Mouse (Mus musculus) lung, postnatal 0 days (tissue): ENCODE measurements around the gene Cttn. TPM values are rescaled to one million over a fixed set of nuclear protein-coding genes. Genes with fewer than 3 reads are reported as not detected.

ENCODE experiments used
- ATAC-seq: fragments of 200-750 bp; cut with Nextera tagmentation; 2 replicates; pipeline ENCODE4 v1.8.0; 2017; ENCODE audit warnings: moderate library complexity
- DNase-seq: peaks from one replicate; pipeline ENCODE4 v3.0.0-alpha.2; 2016; ENCODE audit warnings: low spot score
- H3K27ac ChIP-seq: fragments of 300-500 bp; sonication (generic); 2 replicates; pipeline ENCODE4 v1.5.1; 2014; ENCODE audit warnings: antibody characterized with exemption, mild to moderate bottlenecking, low read length, mixed read lengths
- H3K27me3 ChIP-seq: fragments of 300-500 bp; sonication (generic); replicated peaks from 2 replicates; pipeline ENCODE4 v1.6.1; 2014; ENCODE audit warnings: low read length, mixed read lengths; ENCODE audit not compliant: insufficient read depth
- H3K36me3 ChIP-seq: fragments of 300-500 bp; sonication (generic); 2 replicates; pipeline ENCODE4 v1.6.1; 2014; ENCODE audit warnings: low read length, mixed read lengths; ENCODE audit not compliant: insufficient read depth
- H3K4me1 ChIP-seq: fragments of 300-500 bp; sonication (generic); 2 replicates; pipeline ENCODE4 v1.6.1; 2014; ENCODE audit warnings: antibody characterized with exemption, low read depth, low read length, mixed read lengths; ENCODE audit not compliant: insufficient read depth
- H3K4me2 ChIP-seq: fragments of 300-500 bp; sonication (generic); replicated peaks from 2 replicates; pipeline ENCODE4 v1.6.1; 2014; ENCODE audit warnings: low read depth, mild to moderate bottlenecking, low read length, moderate library complexity, mixed read lengths
- H3K4me3 ChIP-seq: fragments of 300-500 bp; sonication (generic); 2 replicates; pipeline ENCODE4 v1.5.1; 2014; ENCODE audit warnings: low read depth, low read length
- H3K9ac ChIP-seq: fragments of 300-500 bp; sonication (generic); replicated peaks from 2 replicates; pipeline ENCODE4 v1.6.1; 2014; ENCODE audit warnings: low read depth, mild to moderate bottlenecking
- H3K9me3 ChIP-seq: fragments of 300-500 bp; sonication (generic); 2 replicates; pipeline ENCODE4 v1.6.1; 2016; ENCODE audit warnings: low read length, mixed read lengths
- CTCF ChIP-seq: IDR thresholded peaks from 2 replicates; pipeline ENCODE4 v1.5.1; 2016; ENCODE audit warnings: antibody characterized with exemption, mild to moderate bottlenecking
- EP300 ChIP-seq: IDR thresholded peaks from 2 replicates; pipeline ENCODE4 v1.6.1; 2016; ENCODE audit warnings: antibody characterized with exemption, mild to moderate bottlenecking, control low read depth
- WGBS: fragments of 180-500 bp; shearing (Covaris S2); extraction: QIAGEN DNeasy Blood & Tissue Kit; methylation state at CpG from one replicate; pipeline ENCODE4 v1.1.7; 2014; 5-methylcytosine and 5-hydroxymethylcytosine counted together
- polyA plus RNA-seq: library from polyadenylated mRNA; unstranded; fragments of >200 nt; fragmentation: Nextera tagmentation; extraction: Ambion mirVana; gene quantifications from 2 replicates; pipeline ENCODE4 v1.2.1, GENCODE M21; 2015

Gene Cttn
- 128 and 131 TPM in 2 replicates for polyA plus RNA-seq

GRCm38 (mm10) chr7:144470545-144471059, at the start of gene Cttn:
Gene Cttn, minus strand, starts transcription at chr7:144471009.
- peaks cover 14% of the 10 kb centered on the region for H3K4me1 ChIP-seq
- 2% methylated on average over 29 of the region's 30 CpGs for WGBS
- peak within 1 kb of the TSS; percentile 87 for H3K4me2 ChIP-seq
- DNase-seq (peak; percentile 92), ATAC-seq (peak; percentile 94)
- no peaks in the 10 kb centered on the region for H3K9me3 ChIP-seq
- TF ChIP-seq CTCF: no peak
- H3K9ac ChIP-seq: peak within 1 kb of the TSS; percentile 92
- peak within 1 kb of the TSS; percentile 95 for H3K27ac ChIP-seq
- H3K27me3 ChIP-seq: no peaks in the 10 kb centered on the region
- H3K4me3 ChIP-seq: peak within 1 kb of the TSS; percentile 86
- 0 out of 2 replicates have a peak, but pooled peaks cover 2% of the 10 kb centered on the region for H3K36me3 ChIP-seq

GRCm38 (mm10) chr7:144519852-144520251, 49.0 kb upstream of the Cttn start:
- Histone ChIP-seq H3K27me3 (no peaks in the 10 kb centered on the region), H3K9me3 (no peaks in the 10 kb centered on the region), H3K4me2 (no peak overlapping the region), H3K4me3 (no peak overlapping the region), H3K27ac (no peak overlapping the region), H3K9ac (no peak overlapping the region), H3K4me1 (no peaks in the 10 kb centered on the region), H3K36me3 (peaks cover 17% of the 10 kb centered on the region)
- 68% methylated on average over 5 of the region's 5 CpGs for WGBS
- ATAC-seq: peak; percentile 79
- TF ChIP-seq EP300 (no peak), CTCF (no peak; the same call in 1 of the 2 replicates)
- peak; percentile 62 for DNase-seq

DNA sequence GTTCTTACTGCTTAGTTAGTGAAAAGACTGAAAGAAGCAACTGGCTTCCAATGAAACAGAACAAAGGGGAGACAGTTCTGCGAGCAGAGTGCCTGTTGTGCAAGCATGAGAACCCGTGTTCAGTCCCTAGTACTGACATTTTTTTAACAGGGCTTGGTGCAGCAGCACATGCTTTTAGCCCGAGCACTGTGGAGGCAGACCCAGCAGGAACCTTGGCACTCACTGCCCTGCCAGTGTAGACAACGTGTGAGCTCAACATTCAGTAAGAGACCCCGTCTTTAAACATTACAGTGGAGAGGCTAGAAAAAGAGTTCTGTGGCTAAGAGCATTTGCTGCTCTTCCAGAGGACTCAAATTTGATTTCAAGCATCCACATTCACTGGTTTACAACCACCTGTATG, 45.9 kb upstream of the Cttn start:
- no peak for ATAC-seq
- H3K4me3 ChIP-seq: no peak overlapping the region
- H3K27me3 ChIP-seq: no peaks in the 10 kb centered on the region
- H3K9ac ChIP-seq: no peak overlapping the region
- H3K4me1 ChIP-seq: no peaks in the 10 kb centered on the region
- no peak for DNase-seq
- WGBS: 90% methylated on average over 5 of the region's 5 CpGs
- no peak overlapping the region for H3K27ac ChIP-seq
- H3K9me3 ChIP-seq: no peaks in the 10 kb centered on the region
- peaks cover 36% of the 10 kb centered on the region for H3K36me3 ChIP-seq
- TF ChIP-seq EP300: no peak
- TF ChIP-seq CTCF: no peak
- H3K4me2 ChIP-seq: no peak overlapping the region

DNA sequence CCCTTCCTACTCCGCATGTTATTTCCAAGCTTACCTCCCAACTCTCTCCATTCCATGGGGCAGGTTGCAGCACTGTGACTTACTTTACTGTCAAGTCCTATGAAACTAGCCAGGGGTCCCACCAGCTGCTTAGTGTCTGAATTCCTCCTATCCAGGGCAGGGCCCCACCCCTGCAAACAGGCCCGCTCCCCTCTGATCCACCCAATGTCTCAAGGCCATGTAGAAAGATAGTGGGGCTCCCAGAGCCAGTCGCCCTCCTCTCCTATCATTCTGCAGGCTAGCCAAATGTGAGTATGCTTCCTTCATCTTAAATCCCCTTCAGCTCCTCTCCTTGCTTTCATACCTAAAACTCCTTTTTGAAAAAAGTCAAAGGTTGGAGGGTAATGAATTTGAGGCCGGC, 38.3 kb upstream of the Cttn start:
- ATAC-seq: no peak
- 90% methylated on average over 4 of the region's 4 CpGs for WGBS
- Histone ChIP-seq H3K4me2 (no peak overlapping the region), H3K9me3 (no peaks in the 10 kb centered on the region), H3K4me3 (no peak overlapping the region), H3K36me3 (peaks cover 56% of the 10 kb centered on the region), H3K4me1 (no peaks in the 10 kb centered on the region), H3K9ac (no peak overlapping the region), H3K27ac (no peak overlapping the region), H3K27me3 (no peaks in the 10 kb centered on the region)
- TF ChIP-seq CTCF: no peak
- no peak for TF ChIP-seq EP300
- DNase-seq: no peak

- ATAC-seq: no peak
- Histone ChIP-seq H3K9ac (no peak overlapping the region), H3K4me3 (no peak overlapping the region), H3K4me2 (no peak overlapping the region), H3K9me3 (no peaks in the 10 kb centered on the region), H3K4me1 (no peaks in the 10 kb centered on the region), H3K27me3 (no peaks in the 10 kb centered on the region), H3K36me3 (peaks cover 42% of the 10 kb centered on the region), H3K27ac (no peak overlapping the region)
- TF ChIP-seq CTCF: no peak
- no peak for TF ChIP-seq EP300
- 93% methylated on average over 1 of the region's 1 CpGs for WGBS
- DNase-seq: no peak
Observed at GRCm38 (mm10) chr7:144506807-144507206, 36.0 kb upstream of the Cttn start.

- Histone ChIP-seq H3K27me3 (no peaks in the 10 kb centered on the region), H3K4me2 (no peak overlapping the region), H3K9me3 (no peaks in the 10 kb centered on the region), H3K4me3 (no peak overlapping the region), H3K9ac (no peak overlapping the region), H3K4me1 (no peaks in the 10 kb centered on the region), H3K27ac (no peak overlapping the region), H3K36me3 (peaks cover 30% of the 10 kb centered on the region)
- no peak for DNase-seq
- TF ChIP-seq CTCF (no peak), EP300 (peak; percentile 67)
- WGBS: 78% methylated on average over 4 of the region's 4 CpGs
- ATAC-seq: peak; percentile 68
Observed at GRCm38 (mm10) chr7:144503959-144504358, 33.1 kb upstream of the Cttn start.

DNA sequence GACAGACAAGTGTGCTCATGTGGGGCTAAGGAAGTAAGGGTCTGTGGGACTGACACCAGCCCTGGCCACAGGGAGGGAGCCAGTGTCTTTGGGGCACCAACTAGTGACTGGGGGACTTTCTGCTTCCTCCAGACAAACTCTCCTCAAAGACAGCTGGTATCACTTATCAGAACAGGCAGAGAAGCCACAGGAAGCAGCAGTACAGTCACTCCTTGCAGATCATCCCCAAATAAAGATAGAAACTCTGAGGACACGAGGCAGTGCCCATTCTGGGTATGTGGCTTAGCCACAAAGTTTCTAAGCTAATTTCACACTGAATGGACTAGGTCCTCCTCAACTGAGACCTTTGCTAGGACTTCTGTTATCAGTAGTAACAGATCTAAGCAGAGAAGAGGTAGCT, 22.1 kb upstream of the Cttn start:
- ATAC-seq: no peak
- Histone ChIP-seq H3K27ac (no peak overlapping the region), H3K27me3 (no peaks in the 10 kb centered on the region), H3K4me2 (no peak overlapping the region), H3K4me3 (no peak overlapping the region), H3K36me3 (peaks cover 16% of the 10 kb centered on the region; the same call in 1 of the 2 replicates), H3K9ac (no peak overlapping the region), H3K9me3 (no peaks in the 10 kb centered on the region), H3K4me1 (no peaks in the 10 kb centered on the region; the same call in 1 of the 2 replicates)
- DNase-seq: no peak
- 76% methylated on average over 1 of the region's 1 CpGs for WGBS
- no peak for TF ChIP-seq EP300
- TF ChIP-seq CTCF: no peak
